Mouse (Mus musculus): ENCODE data around the gene Skint11. TPM values are rescaled to one million over a fixed set of nuclear protein-coding genes. Genes with fewer than 3 reads are reported as not detected.
"Not testable (repeated sequence)": the region's sequence is repeated elsewhere in the genome, so short reads cannot be mapped to it uniquely, and the experiment has no call there.

Gene Skint11
- not detected in 2 replicates for polyA plus RNA-seq (2015; fragmentation: Nextera tagmentation; extraction: Ambion mirVana)

DNA sequence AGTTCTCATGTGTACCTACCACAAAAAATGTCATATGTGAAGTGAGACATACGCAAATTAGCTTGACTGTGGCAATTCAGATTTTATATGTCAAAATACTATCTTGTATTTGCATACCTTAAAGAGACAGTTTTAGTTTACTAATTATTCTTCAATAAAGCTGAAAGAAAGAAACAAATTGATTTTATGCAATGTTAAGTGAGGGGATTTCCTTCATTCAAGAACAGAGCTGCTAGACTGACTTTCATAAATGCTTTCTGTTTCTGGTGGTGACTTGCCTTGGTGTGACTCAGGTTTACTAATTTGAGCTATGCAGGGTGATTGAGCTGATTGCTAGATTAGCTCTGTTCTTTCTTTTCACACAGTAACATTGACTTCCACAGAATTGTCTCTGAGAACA is at the start of gene Skint11:
TSS of gene Skint11 (plus strand) at position 301 of the 400 bp plus-strand sequence.
- ATAC-seq = no peak
- no peaks in the 10 kb centered on the region for H3K27me3 ChIP-seq (replicated peaks; ENCODE audit: control insufficient read depth, insufficient read depth, low read length)
- H3K4me2 ChIP-seq (replicated peaks; ENCODE audit: low read depth) = no peak within 1 kb of the TSS
- no peaks in the 10 kb centered on the region for H3K9me3 ChIP-seq (ENCODE audit: control insufficient read depth)
- 83% methylated on average over 1 of the region's 1 CpGs for WGBS
- no peak within 1 kb of the TSS for H3K27ac ChIP-seq (ENCODE audit: low read depth, low read length)
- H3K4me1 ChIP-seq (replicated peaks; ENCODE audit: control insufficient read depth, insufficient read depth, low read length) = no peaks in the 10 kb centered on the region
- no peak within 1 kb of the TSS for H3K9ac ChIP-seq (ENCODE audit: low read depth, low read length)
- TF ChIP-seq CTCF (IDR thresholded peaks at IDR 0.05; ENCODE audit: low read depth) = no peak
- H3K36me3 ChIP-seq (ENCODE audit: control insufficient read depth, insufficient read depth) = no peaks in the 10 kb centered on the region
- H3K4me3 ChIP-seq (ENCODE audit: low read depth, low read length) = no peak within 1 kb of the TSS

DNA sequence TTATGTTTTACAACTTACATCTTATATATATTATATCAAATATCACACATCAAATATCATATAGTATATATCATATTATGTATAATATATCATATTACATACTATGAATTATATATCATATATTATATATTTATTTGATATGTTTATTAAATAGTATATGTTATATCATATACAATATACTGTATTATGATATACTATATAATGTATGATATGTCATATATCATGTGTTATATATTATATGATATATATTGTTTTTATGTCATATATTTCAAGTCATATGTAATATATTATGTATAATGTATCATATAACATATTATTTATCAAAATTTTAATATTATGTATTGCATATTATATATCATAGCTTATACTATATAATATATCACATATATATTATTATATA is 2.0 kb upstream of the Skint11 start:
- Histone ChIP-seq H3K9ac (ENCODE audit: low read depth, low read length) (no peak overlapping the region), H3K27ac (ENCODE audit: low read depth, low read length) (no peak overlapping the region), H3K27me3 (replicated peaks; ENCODE audit: control insufficient read depth, insufficient read depth, low read length) (no peaks in the 10 kb centered on the region), H3K4me2 (replicated peaks; ENCODE audit: low read depth) (no peak overlapping the region), H3K4me3 (ENCODE audit: low read depth, low read length) (no peak overlapping the region), H3K4me1 (replicated peaks; ENCODE audit: control insufficient read depth, insufficient read depth, low read length) (no peaks in the 10 kb centered on the region), H3K9me3 (ENCODE audit: control insufficient read depth) (no peaks in the 10 kb centered on the region), H3K36me3 (ENCODE audit: control insufficient read depth, insufficient read depth) (no peaks in the 10 kb centered on the region)
- no peak for TF ChIP-seq CTCF (IDR thresholded peaks at IDR 0.05; ENCODE audit: low read depth)
- ATAC-seq = no peak

GRCm38 (mm10) chr4:114172898-114173297 is 9.7 kb downstream of the Skint11 start:
- H3K9ac ChIP-seq (ENCODE audit: low read depth, low read length); ATAC-seq; H3K27me3 ChIP-seq (replicated peaks; ENCODE audit: control insufficient read depth, insufficient read depth, low read length); H3K4me3 ChIP-seq (ENCODE audit: low read depth, low read length); H3K4me2 ChIP-seq (replicated peaks; ENCODE audit: low read depth); H3K27ac ChIP-seq (ENCODE audit: low read depth, low read length); H3K4me1 ChIP-seq (replicated peaks; ENCODE audit: control insufficient read depth, insufficient read depth, low read length); H3K36me3 ChIP-seq (ENCODE audit: control insufficient read depth, insufficient read depth); H3K9me3 ChIP-seq (ENCODE audit: control insufficient read depth): not testable (repeated sequence)
- TF ChIP-seq CTCF (IDR thresholded peaks at IDR 0.05; ENCODE audit: low read depth) = peak; percentile 65
- WGBS = 21% methylated on average over 5 of the region's 6 CpGs

DNA sequence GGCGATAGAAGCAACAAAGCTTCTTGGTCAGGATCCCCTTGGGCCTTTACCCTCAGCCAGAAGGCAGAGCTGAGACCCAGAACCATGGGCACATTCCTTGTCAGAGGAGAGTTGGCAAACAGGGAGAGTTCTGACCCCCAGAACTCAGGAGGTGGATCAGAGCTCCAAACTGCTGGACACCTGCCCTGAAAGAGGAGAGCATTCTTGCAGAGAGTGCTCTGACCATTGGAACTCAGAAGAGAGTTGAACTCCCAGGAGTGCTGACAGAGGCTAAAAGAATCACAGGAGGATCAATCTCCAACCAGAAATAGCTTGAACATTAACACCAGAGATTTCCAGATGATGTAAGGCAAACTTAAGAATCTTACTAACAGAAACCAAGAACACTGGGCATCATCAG is 93.7 kb downstream of the Skint11 start:
- not testable (repeated sequence) for H3K27ac ChIP-seq (ENCODE audit: low read depth, low read length); H3K4me1 ChIP-seq (replicated peaks; ENCODE audit: control insufficient read depth, insufficient read depth, low read length); H3K4me3 ChIP-seq (ENCODE audit: low read depth, low read length); H3K36me3 ChIP-seq (ENCODE audit: control insufficient read depth, insufficient read depth); H3K9me3 ChIP-seq (ENCODE audit: control insufficient read depth); H3K9ac ChIP-seq (ENCODE audit: low read depth, low read length); H3K4me2 ChIP-seq (replicated peaks; ENCODE audit: low read depth); H3K27me3 ChIP-seq (replicated peaks; ENCODE audit: control insufficient read depth, insufficient read depth, low read length); ATAC-seq
- WGBS = 53% methylated on average over 1 of the region's 1 CpGs

Other genes starting within 250 kb of the Skint11 start
- gene Skint5, start 163.9 kb upstream of the Skint11 start, polyA plus RNA-seq (2015; fragmentation: Nextera tagmentation; extraction: Ambion mirVana) = not detected in 2 replicates
- gene Trabd2b, start 243.3 kb downstream of the Skint11 start, polyA plus RNA-seq (2015; fragmentation: Nextera tagmentation; extraction: Ambion mirVana) = 0.20 and 0.27 TPM in 2 replicates